Mouse (Mus musculus) activated CD4-positive, CD25-positive, alpha-beta regulatory T cell, adult 4 months (primary cell): ENCODE data around the gene Tspear. TPM values are rescaled to one million over a fixed set of nuclear protein-coding genes. Genes with fewer than 3 reads are reported as not detected.
"Not testable (repeated sequence)": the region's sequence is repeated elsewhere in the genome, so short reads cannot be mapped to it uniquely, and the experiment has no call there.

Source experiments
- ATAC-seq: one replicate; pipeline ENCODE4 v1.8.0; 2017
- polyA plus RNA-seq, 2 experiments: library from polyadenylated mRNA; unstranded; fragments of 100-300 nt; shearing (Covaris generic); gene quantifications; one replicate each; pipeline ENCODE4 v1.2.1; 2017

Gene Tspear
- polyA plus RNA-seq, 2 experiments from 2014 or later, result 0.38 to 0.40 TPM

GRCm38 (mm10) chr10:77713734-77714133 is 27.4 kb downstream of the Tspear start:
- ATAC-seq, result no peak

- no peak for ATAC-seq
Measured at GRCm38 (mm10) chr10:77715507-77715906, 29.1 kb downstream of the Tspear start, which contains the start of gene Gm10142. Gene Gm10142 (plus strand): TSS chr10:77715807.

GRCm38 (mm10) chr10:77720299-77720698 is 33.9 kb downstream of the Tspear start, which contains the start of gene Krtap12-1:
Gene Krtap12-1 (plus strand): TSS chr10:77720599.
- not testable (repeated sequence) for ATAC-seq

- ATAC-seq, result no peak
Measured at GRCm38 (mm10) chr10:77724855-77725254, 38.5 kb downstream of the Tspear start.

- ATAC-seq, result no peak
Measured at GRCm38 (mm10) chr10:77726186-77726585, 39.8 kb downstream of the Tspear start, which contains the start of gene Gm10100. Gene Gm10100 (plus strand): TSS chr10:77726486.

- no peak for ATAC-seq
Measured at GRCm38 (mm10) chr10:77728280-77728679, 41.9 kb downstream of the Tspear start.

- no peak for ATAC-seq
Measured at GRCm38 (mm10) chr10:77729241-77729640, 42.9 kb downstream of the Tspear start.

GRCm38 (mm10) chr10:77735928-77736327 is 49.6 kb downstream of the Tspear start:
- no peak for ATAC-seq

GRCm38 (mm10) chr10:77738929-77739328 is 52.6 kb downstream of the Tspear start:
- ATAC-seq, result no peak

- ATAC-seq, result not testable (repeated sequence)
Measured at GRCm38 (mm10) chr10:77741924-77742688, 55.7 kb downstream of the Tspear start, which contains the start of gene Gm18596. Gene Gm18596 (minus strand): TSS chr10:77742638.

- ATAC-seq, result not testable (repeated sequence)
Measured at GRCm38 (mm10) chr10:77750686-77751085, 64.3 kb downstream of the Tspear start.

GRCm38 (mm10) chr10:77751254-77751653 is 64.9 kb downstream of the Tspear start, which contains the start of gene Gm9736:
Gene Gm9736 (minus strand): TSS chr10:77751354.
- not testable (repeated sequence) for ATAC-seq

GRCm38 (mm10) chr10:77752312-77752711 is 65.9 kb downstream of the Tspear start:
- not testable (repeated sequence) for ATAC-seq

- ATAC-seq, result no peak
Measured at GRCm38 (mm10) chr10:77753448-77753847, 67.1 kb downstream of the Tspear start.

GRCm38 (mm10) chr10:77759582-77759981 is 73.2 kb downstream of the Tspear start, which contains the start of gene Gm3233:
Gene Gm3233 (minus strand): TSS chr10:77759682.
- not testable (repeated sequence) for ATAC-seq

- no peak for ATAC-seq
Measured at GRCm38 (mm10) chr10:77769727-77770126, 83.4 kb downstream of the Tspear start.

- ATAC-seq, result not testable (repeated sequence)
Measured at GRCm38 (mm10) chr10:77771225-77771624, 84.9 kb downstream of the Tspear start, which contains the start of gene Gm3238. Gene Gm3238 (minus strand): TSS chr10:77771325.

GRCm38 (mm10) chr10:77772142-77772541 is 85.8 kb downstream of the Tspear start:
- not testable (repeated sequence) for ATAC-seq

GRCm38 (mm10) chr10:77776844-77777243 is 90.5 kb downstream of the Tspear start, which contains the start of gene Gm7138:
Gene Gm7138 (minus strand): TSS chr10:77776944.
- ATAC-seq, result not testable (repeated sequence)

GRCm38 (mm10) chr10:77782442-77782841 is 96.1 kb downstream of the Tspear start, which contains the start of gene Gm3250:
Gene Gm3250 (minus strand): TSS chr10:77782542.
- ATAC-seq, result not testable (repeated sequence)

GRCm38 (mm10) chr10:77783396-77783795 is 97.0 kb downstream of the Tspear start:
- ATAC-seq, result not testable (repeated sequence)

GRCm38 (mm10) chr10:77787876-77788275 is 101.5 kb downstream of the Tspear start, which contains the start of gene Gm7137:
Gene Gm7137 (minus strand): TSS chr10:77788200.
- ATAC-seq, result not testable (repeated sequence)

GRCm38 (mm10) chr10:77788621-77789020 is 102.3 kb downstream of the Tspear start:
- no peak for ATAC-seq
